Mouse (Mus musculus) gastrocnemius, adult 18-20 months (tissue): Measurements from ENCODE around the gene Epc2. TPM values are rescaled to one million over a fixed set of nuclear protein-coding genes. Genes with fewer than 3 reads are reported as not detected.

Experiments
- DNase-seq: peaks from one replicate; pipeline ENCODE4 v3.0.0; 2021; ENCODE audit warnings: low spot score
- long read RNA-seq, 2 experiments: library from polyadenylated mRNA; stranded (forward); transcript quantifications; one replicate each; pipeline ENCODE4 v2.0.0; 2021
- total RNA-seq, 2 experiments: library from RNA; stranded (reverse); gene quantifications; 2 replicates each; pipeline ENCODE4 v1.2.3; 2021

Gene Epc2
- total RNA-seq = 10 to 100 TPM; 15.3 to 15.9 TPM
- long read RNA-seq, experiment 1, partial matches to known transcripts = 2 of 4 reads
- long read RNA-seq, experiment 1, other reads (novel, unspliced or antisense) = 2 of 4 reads
- long read RNA-seq, experiment 2, partial matches to known transcripts = 4 of 5 reads
- long read RNA-seq, experiment 2, other reads (novel, unspliced or antisense) = 1 of 5 reads

- DNase-seq = peak; percentile 79
Observed at GRCm38 (mm10) chr2:49450931-49451636, at the start of gene Epc2. Gene Epc2 (plus strand): TSS chr2:49451486.

- no peak for DNase-seq
Observed at GRCm38 (mm10) chr2:49405954-49406353, 45.3 kb upstream of the Epc2 start.

GRCm38 (mm10) chr2:49411685-49412084 is 39.6 kb upstream of the Epc2 start:
- no peak for DNase-seq

- no peak for DNase-seq
Observed at GRCm38 (mm10) chr2:49412576-49412975, 38.7 kb upstream of the Epc2 start.

GRCm38 (mm10) chr2:49415868-49416267 is 35.4 kb upstream of the Epc2 start:
- no peak for DNase-seq

- no peak for DNase-seq
Observed at GRCm38 (mm10) chr2:49417018-49417604, 34.2 kb upstream of the Epc2 start.

GRCm38 (mm10) chr2:49420396-49420795 is 30.9 kb upstream of the Epc2 start:
- no peak for DNase-seq

GRCm38 (mm10) chr2:49423857-49424256 is 27.4 kb upstream of the Epc2 start:
- no peak for DNase-seq

GRCm38 (mm10) chr2:49424788-49425187 is 26.5 kb upstream of the Epc2 start:
- DNase-seq = no peak

- no peak for DNase-seq
Observed at GRCm38 (mm10) chr2:49426175-49426574, 25.1 kb upstream of the Epc2 start.

GRCm38 (mm10) chr2:49431015-49431414 is 20.3 kb upstream of the Epc2 start:
- DNase-seq = no peak

- DNase-seq = no peak
Observed at GRCm38 (mm10) chr2:49433211-49433610, 18.1 kb upstream of the Epc2 start.

- no peak for DNase-seq
Observed at GRCm38 (mm10) chr2:49446238-49446637, 5.0 kb upstream of the Epc2 start.

GRCm38 (mm10) chr2:49447586-49448475 is 3.5 kb upstream of the Epc2 start:
- no peak for DNase-seq

- no peak for DNase-seq
Observed at GRCm38 (mm10) chr2:49450467-49450866, 819 bp upstream of the Epc2 start.

GRCm38 (mm10) chr2:49451637-49452211 is 438 bp downstream of the Epc2 start:
- DNase-seq = peak; percentile 93

GRCm38 (mm10) chr2:49452451-49453081 is 1.3 kb downstream of the Epc2 start:
- DNase-seq = peak; percentile 74

GRCm38 (mm10) chr2:49457797-49458196 is 6.5 kb downstream of the Epc2 start:
- DNase-seq = no peak

- DNase-seq = no peak
Observed at GRCm38 (mm10) chr2:49465672-49466222, 14.5 kb downstream of the Epc2 start.

- no peak for DNase-seq
Observed at GRCm38 (mm10) chr2:49467038-49467437, 15.8 kb downstream of the Epc2 start.

GRCm38 (mm10) chr2:49471188-49471587 is 19.9 kb downstream of the Epc2 start:
- DNase-seq = no peak
